Mouse (Mus musculus) lung, adult 10 weeks (tissue): Measurements from ENCODE around the gene Fam102a. TPM values are rescaled to one million over a fixed set of nuclear protein-coding genes. Genes with fewer than 3 reads are reported as not detected.

ENCODE experiments used
- polyA plus RNA-seq: library from polyadenylated mRNA; stranded (reverse); fragments of 350-450 nt; fragmentation: Illumina TruSeq; extraction: RNeasy Lipid Tissue Mini Kit (QIAGEN cat#74804); gene quantifications from one replicate; pipeline ENCODE4 v1.2.3, GENCODE M21; 2014; ENCODE audit warnings: low read depth, low replicate concordance; ENCODE audit not compliant: insufficient read depth

Fam102a gene
- polyA plus RNA-seq: 10.6 TPM

GRCm38 (mm10) chr2:32534733-32535471 is at the start of gene Fam102a:
Gene Fam102a (plus strand): TSS chr2:32535332.

GRCm38 (mm10) chr2:32570698-32571494 is 35.8 kb downstream of the Fam102a start, which contains the start of gene Dpm2:
Gene Dpm2 (plus strand): TSS chr2:32570858.

GRCm38 (mm10) chr2:32574497-32574896 is 39.4 kb downstream of the Fam102a start, which contains the start of gene Pip5kl1:
Gene Pip5kl1 (plus strand): TSS chr2:32574797.

GRCm38 (mm10) chr2:32575586-32576160 is 40.5 kb downstream of the Fam102a start, which contains the start of gene 9430097D07Rik:
Gene 9430097D07Rik (minus strand): TSS chr2:32575684.

GRCm38 (mm10) chr2:32586871-32587351 is 51.8 kb downstream of the Fam102a start, which contains the start of gene St6galnac4:
Gene St6galnac4 (plus strand): TSS chr2:32587095.

GRCm38 (mm10) chr2:32599409-32599808 is 64.3 kb downstream of the Fam102a start, which contains the start of gene St6galnac6:
Gene St6galnac6 (plus strand): TSS chr2:32599709.

Other genes starting within 250 kb of the Fam102a start
- gene Golga2, start 247.9 kb upstream of the Fam102a start, polyA plus RNA-seq: 22.7 TPM
- gene Swi5, start 247.3 kb upstream of the Fam102a start, polyA plus RNA-seq: 323 TPM
- 21.7 TPM for gene Ciz1, start 183.0 kb upstream of the Fam102a start, polyA plus RNA-seq
- 7.7 TPM for gene Dnm1, start 182.0 kb upstream of the Fam102a start, polyA plus RNA-seq
- gene 1110008P14Rik, start 153.4 kb upstream of the Fam102a start, polyA plus RNA-seq: 71.0 TPM
- 253 TPM for gene Lcn2, start 147.1 kb upstream of the Fam102a start, polyA plus RNA-seq
- gene Ptges2, start 139.4 kb upstream of the Fam102a start, polyA plus RNA-seq: 17.7 TPM
- gene Naif1, start 84.9 kb upstream of the Fam102a start, polyA plus RNA-seq: 1.9 TPM
- 16.3 TPM for gene Slc25a25, start 83.9 kb upstream of the Fam102a start, polyA plus RNA-seq
- 67.1 TPM for gene Dpm2, start 35.5 kb downstream of the Fam102a start, polyA plus RNA-seq
- gene Pip5kl1, start 39.5 kb downstream of the Fam102a start, polyA plus RNA-seq: not detected
- gene 9430097D07Rik, start 40.4 kb downstream of the Fam102a start, polyA plus RNA-seq: not detected
- 13.3 TPM for gene St6galnac4, start 51.8 kb downstream of the Fam102a start, polyA plus RNA-seq
- 21.6 TPM for gene St6galnac6, start 64.4 kb downstream of the Fam102a start, polyA plus RNA-seq
- 24.5 TPM for gene Ak1, start 86.4 kb downstream of the Fam102a start, polyA plus RNA-seq
- 182 TPM for gene Eng, start 111.3 kb downstream of the Fam102a start, polyA plus RNA-seq
- 11.3 TPM for gene Fpgs, start 168.8 kb downstream of the Fam102a start, polyA plus RNA-seq
- gene Cdk9, start 177.7 kb downstream of the Fam102a start, polyA plus RNA-seq: 69.8 TPM
- gene Sh2d3c, start 185.7 kb downstream of the Fam102a start, polyA plus RNA-seq: 34.4 TPM
- gene 6330409D20Rik, start 205.7 kb downstream of the Fam102a start, polyA plus RNA-seq: 0.50 TPM
- 28.0 TPM for gene Tor2a, start 221.9 kb downstream of the Fam102a start, polyA plus RNA-seq
- gene Ttc16, start 240.3 kb downstream of the Fam102a start, polyA plus RNA-seq: 3.9 TPM
- gene Ptrh1, start 240.5 kb downstream of the Fam102a start, polyA plus RNA-seq: 4.9 TPM
- gene Cfap157, start 249.1 kb downstream of the Fam102a start, polyA plus RNA-seq: 3.9 TPM